Mouse (Mus musculus): Measurements from ENCODE around the gene St7.

St7 gene

GRCm38 (mm10) chr6:17828382-17828781, 135.6 kb downstream of the St7 start:
- no peak for DNase-seq

GRCm38 (mm10) chr6:17829981-17830380, 137.2 kb downstream of the St7 start:
- DNase-seq, result no peak

GRCm38 (mm10) chr6:17834493-17834892, 141.8 kb downstream of the St7 start:
- peak; percentile 27 to 72 for DNase-seq

- DNase-seq, result no peak
These were observed 143.0 kb downstream of the St7 start for GRCm38 (mm10) chr6:17835693-17836092.

GRCm38 (mm10) chr6:17837676-17838075, 144.9 kb downstream of the St7 start:
- no peak for DNase-seq

- no peak for DNase-seq
These were observed 147.7 kb downstream of the St7 start for GRCm38 (mm10) chr6:17840431-17840830.

- DNase-seq, result peak in 1 of 2 experiments; percentile 59
These were observed 150.0 kb downstream of the St7 start for GRCm38 (mm10) chr6:17842759-17843158.

- DNase-seq, result no peak
These were observed 158.6 kb downstream of the St7 start for GRCm38 (mm10) chr6:17851316-17851715.

- DNase-seq, result no peak
These were observed 161.0 kb downstream of the St7 start for GRCm38 (mm10) chr6:17853587-17854274.

- no peak for DNase-seq
These were observed 162.9 kb downstream of the St7 start for GRCm38 (mm10) chr6:17855616-17856015.

- DNase-seq, result no peak
These were observed 166.8 kb downstream of the St7 start for GRCm38 (mm10) chr6:17859564-17859963.

GRCm38 (mm10) chr6:17860463-17860862, 167.7 kb downstream of the St7 start:
- no peak for DNase-seq

- no peak for DNase-seq
These were observed 175.1 kb downstream of the St7 start for GRCm38 (mm10) chr6:17867796-17868195.

- DNase-seq, result no peak
These were observed 179.2 kb downstream of the St7 start for GRCm38 (mm10) chr6:17871831-17872372.

GRCm38 (mm10) chr6:17875606-17876005, 182.9 kb downstream of the St7 start:
- DNase-seq, result no peak

GRCm38 (mm10) chr6:17876023-17876613, 183.4 kb downstream of the St7 start:
- no peak for DNase-seq

- DNase-seq, result no peak
These were observed 184.0 kb downstream of the St7 start for GRCm38 (mm10) chr6:17876670-17877179.

GRCm38 (mm10) chr6:17882943-17883342, 190.2 kb downstream of the St7 start:
- DNase-seq, result no peak

- DNase-seq, result no peak
These were observed 195.0 kb downstream of the St7 start for GRCm38 (mm10) chr6:17887765-17888164.

GRCm38 (mm10) chr6:17895562-17895961, 202.8 kb downstream of the St7 start:
- DNase-seq, result no peak

- no peak for DNase-seq
These were observed 205.8 kb downstream of the St7 start for GRCm38 (mm10) chr6:17898539-17898938.

GRCm38 (mm10) chr6:17903355-17903754, 210.6 kb downstream of the St7 start:
- DNase-seq, result no peak

- no peak for DNase-seq
These were observed 213.0 kb downstream of the St7 start for GRCm38 (mm10) chr6:17905776-17906175.

GRCm38 (mm10) chr6:17906289-17906688, 213.6 kb downstream of the St7 start:
- no peak for DNase-seq
